28 mouse cellular contexts compared by ENCODE assay signal in genomic region chr2:118371841-118372240, GRCm38 (mm10). TPM values are rescaled to one million over a fixed set of nuclear protein-coding genes. Genes with fewer than 3 reads are reported as not detected.
DNase-seq lines count a peak whose midpoint lies in the region; ATAC-seq and TF ChIP-seq lines count a peak whose summit lies in the region.
"Had no signal": no experiment of that assay in that cellular context is flagged by ENCODE, and none has a peak within 500 bp of the region (broad histone marks: within the 10 kb centered on the region; RNA-seq: fewer than 3 reads in every experiment).

No protein-coding gene starts in this region.

- no peak for ATAC-seq in forebrain, postnatal 0 days
- ATAC-seq in forebrain, embryonic 11.5 days (replicated peaks; ENCODE audit: low FRiP score) = no peak
- no peak for ATAC-seq in kidney, postnatal 0 days (replicated peaks; ENCODE audit: low FRiP score, low read depth)
- no peak for ATAC-seq in kidney, embryonic 16.5 days (ENCODE audit: low FRiP score, low TSS enrichment)
- no peak for ATAC-seq in neural tube, embryonic 13.5 days (ENCODE audit: low read depth)
- ATAC-seq: intestine, embryonic 15.5 days; liver, embryonic 12.5 days; liver, postnatal 0 days; midbrain, embryonic 15.5 days had no signal

- peaks cover 5% of the 10 kb centered on the region for H3K4me1 ChIP-seq in forebrain, postnatal 0 days (ENCODE audit: insufficient read depth)
- peaks cover 14% of the 10 kb centered on the region for H3K4me1 ChIP-seq in forebrain, embryonic 11.5 days (replicated peaks; ENCODE audit: control insufficient read depth, insufficient read depth, low read length)
- H3K4me1 ChIP-seq in kidney, postnatal 0 days (replicated peaks; ENCODE audit: insufficient read depth, low read length) = peaks cover 14% of the 10 kb centered on the region; the same call in 1 of the 2 replicates
- H3K4me1 ChIP-seq in kidney, embryonic 16.5 days (ENCODE audit: insufficient read depth, low read length) = peaks cover 10% of the 10 kb centered on the region
- peaks cover 20% of the 10 kb centered on the region for H3K4me1 ChIP-seq in neural tube, embryonic 13.5 days (replicated peaks)

- H3K4me3 ChIP-seq in forebrain, postnatal 0 days (ENCODE audit: low read depth, low read length) = no peak overlapping the region
- no peak overlapping the region for H3K4me3 ChIP-seq in forebrain, embryonic 11.5 days (ENCODE audit: low read depth, low read length)
- H3K4me3 ChIP-seq in kidney, postnatal 0 days (replicated peaks; ENCODE audit: low read depth, low read length) = no peak overlapping the region
- H3K4me3 ChIP-seq in kidney, embryonic 16.5 days (ENCODE audit: low read length) = no peak overlapping the region
- H3K4me3 ChIP-seq in neural tube, embryonic 13.5 days = no peak overlapping the region

- H3K27me3 ChIP-seq in forebrain, postnatal 0 days (ENCODE audit: insufficient read depth, low read length) = no peaks in the 10 kb centered on the region
- peaks cover 15% of the 10 kb centered on the region for H3K27me3 ChIP-seq in forebrain, embryonic 11.5 days (ENCODE audit: control insufficient read depth, insufficient read depth, low read length)
- no peaks in the 10 kb centered on the region; the same call in 1 of the 2 replicates for H3K27me3 ChIP-seq in kidney, postnatal 0 days (ENCODE audit: insufficient read depth, low read length)
- H3K27me3 ChIP-seq in kidney, embryonic 16.5 days (ENCODE audit: insufficient read depth, low read length) = peaks cover 24% of the 10 kb centered on the region; the same call in 1 of the 2 replicates
- H3K27me3 ChIP-seq in neural tube, embryonic 13.5 days = peaks cover 31% of the 10 kb centered on the region

- DNase-seq in forebrain, postnatal 0 days = no peak
- no peak for DNase-seq in forebrain, embryonic 11.5 days (ENCODE audit: low spot score)
- peak; percentile 62 for DNase-seq in kidney, postnatal 0 days (ENCODE audit: low spot score)
- no peak for DNase-seq in neural tube, embryonic 10.5 days (ENCODE audit: extremely low spot score, low spot score)
- DNase-seq in cerebellum, adult 11 months = no peak
- DNase-seq in left cerebral cortex, postnatal 10 days (ENCODE audit: extremely low spot score in 1 of 2, low spot score in 2 of 2) = no peak
- DNase-seq: adrenal gland, postnatal 25 days; gastrocnemius, postnatal 10 days; kidney, adult 8-10 months; kidney, postnatal 25 days; left cerebral cortex, postnatal 4 days; liver, postnatal 0 days; right cerebral cortex, adult 18-20 months; spleen, adult 18-20 months; thymus, postnatal 14 days had no signal

- no peak overlapping the region for H3K27ac ChIP-seq in forebrain, postnatal 0 days (ENCODE audit: low read depth, low read length)
- H3K27ac ChIP-seq in forebrain, embryonic 11.5 days (ENCODE audit: low read depth, low read length) = no peak overlapping the region
- H3K27ac ChIP-seq in kidney, postnatal 0 days = no peak overlapping the region
- H3K27ac ChIP-seq in kidney, embryonic 16.5 days (ENCODE audit: low read length) = no peak overlapping the region
- no peak overlapping the region for H3K27ac ChIP-seq in neural tube, embryonic 13.5 days (replicated peaks)
- H3K27ac ChIP-seq: embryonic facial prominence, embryonic 10.5 days; embryonic facial prominence, embryonic 15.5 days; heart, embryonic 15.5 days; hindbrain, embryonic 13.5 days; intestine, embryonic 15.5 days; liver, embryonic 12.5 days; macrophage; midbrain, embryonic 15.5 days had no signal

- peak overlapping the region; percentile 98 for H3K4me2 ChIP-seq in forebrain, postnatal 0 days (ENCODE audit: low read depth)
- H3K4me2 ChIP-seq in forebrain, embryonic 11.5 days (ENCODE audit: low read depth, low read length, severe bottlenecking) = no peak overlapping the region
- no peak overlapping the region for H3K4me2 ChIP-seq in kidney, postnatal 0 days (ENCODE audit: low read length)
- H3K4me2 ChIP-seq in kidney, embryonic 16.5 days (replicated peaks; ENCODE audit: low read depth, low read length) = no peak overlapping the region
- peak overlapping the region; percentile 84 for H3K4me2 ChIP-seq in neural tube, embryonic 13.5 days

- H3K36me3 ChIP-seq in forebrain, postnatal 0 days (ENCODE audit: insufficient read depth) = no peaks in the 10 kb centered on the region
- H3K36me3 ChIP-seq in forebrain, embryonic 11.5 days (ENCODE audit: control insufficient read depth, insufficient read depth, low read length) = no peaks in the 10 kb centered on the region
- no peaks in the 10 kb centered on the region for H3K36me3 ChIP-seq in kidney, postnatal 0 days (ENCODE audit: insufficient read depth, low read length)
- H3K36me3 ChIP-seq in kidney, embryonic 16.5 days (ENCODE audit: insufficient read depth, low read length) = no peaks in the 10 kb centered on the region
- H3K36me3 ChIP-seq in neural tube, embryonic 13.5 days = no peaks in the 10 kb centered on the region
- H3K36me3 ChIP-seq: embryonic facial prominence, embryonic 10.5 days; embryonic facial prominence, embryonic 15.5 days; heart, embryonic 15.5 days; hindbrain, embryonic 13.5 days; intestine, embryonic 15.5 days; liver, embryonic 12.5 days; midbrain, embryonic 15.5 days had no signal

- intact Hi-C loops in left cerebral cortex, postnatal 10 days (cut with DNase I) = loop anchor here (10.0 kb wide), 1 partner anchor 107 kb away; no protein-coding TSS in a partner anchor

- no peaks in the 10 kb centered on the region for H3K9me3 ChIP-seq in forebrain, postnatal 0 days (ENCODE audit: low read length)
- no peaks in the 10 kb centered on the region for H3K9me3 ChIP-seq in forebrain, embryonic 11.5 days (ENCODE audit: control insufficient read depth, low read length)
- no peaks in the 10 kb centered on the region for H3K9me3 ChIP-seq in kidney, postnatal 0 days (replicated peaks; ENCODE audit: low read length)
- no peaks in the 10 kb centered on the region for H3K9me3 ChIP-seq in kidney, embryonic 16.5 days (ENCODE audit: low read length)
- no peaks in the 10 kb centered on the region for H3K9me3 ChIP-seq in neural tube, embryonic 13.5 days
- H3K9me3 ChIP-seq: embryonic facial prominence, embryonic 10.5 days; embryonic facial prominence, embryonic 15.5 days; heart, embryonic 15.5 days; hindbrain, embryonic 13.5 days; intestine, embryonic 15.5 days; liver, embryonic 12.5 days; midbrain, embryonic 15.5 days had no signal

- no peak overlapping the region for H3K9ac ChIP-seq in forebrain, postnatal 0 days
- no peak overlapping the region for H3K9ac ChIP-seq in forebrain, embryonic 11.5 days (ENCODE audit: low read length)
- H3K9ac ChIP-seq in kidney, postnatal 0 days (ENCODE audit: low read depth, low read length) = no peak overlapping the region
- H3K9ac ChIP-seq in kidney, embryonic 16.5 days (replicated peaks; ENCODE audit: low read length) = no peak overlapping the region
- H3K9ac ChIP-seq in neural tube, embryonic 13.5 days = no peak overlapping the region
- H3K9ac ChIP-seq: embryonic facial prominence, embryonic 15.5 days; intestine, embryonic 15.5 days; liver, embryonic 12.5 days; liver, postnatal 0 days had no signal

- TF ChIP-seq CTCF in forebrain, postnatal 0 days (IDR thresholded peaks at IDR 0.05; ENCODE audit: low read depth) = no peak
- no peak for TF ChIP-seq CTCF in kidney, postnatal 0 days (IDR thresholded peaks at IDR 0.05; ENCODE audit: low read depth)

- 24% methylated on average over 1 of the region's 1 CpGs for WGBS in forebrain, postnatal 0 days
- WGBS in forebrain, embryonic 11.5 days = 76% methylated on average over 1 of the region's 1 CpGs
- 30% methylated on average over 1 of the region's 1 CpGs for WGBS in kidney, postnatal 0 days
- WGBS in kidney, embryonic 16.5 days = 31% methylated on average over 1 of the region's 1 CpGs
- 64% methylated on average over 1 of the region's 1 CpGs for WGBS in neural tube, embryonic 13.5 days

RNA-seq across cellular contexts. Expression of gene Gpr176, which starts 1.4 kb away (rescaled TPM):
- total RNA-seq in forebrain, postnatal 0 days (2014; rRNA removed) = 8.8 and 11.0 TPM in 2 replicates
- polyA plus RNA-seq in forebrain, postnatal 0 days (2015; fragmentation: Nextera tagmentation; extraction: Ambion mirVana) = 6.3 and 8.3 TPM in 2 replicates
- 0.23 and 0.24 TPM in 2 replicates for polyA plus RNA-seq in forebrain, embryonic 11.5 days (2014; fragmentation: Nextera tagmentation; extraction: Ambion mirVana)
- polyA plus RNA-seq in kidney, postnatal 0 days (2015; fragmentation: Nextera tagmentation; extraction: Ambion mirVana) = 2.1 and 2.3 TPM in 2 replicates
- polyA plus RNA-seq in kidney, embryonic 16.5 days (2015; fragmentation: Nextera tagmentation; extraction: Ambion mirVana) = 1.4 and 1.5 TPM in 2 replicates
- 3.6 and 4.6 TPM in 2 replicates for polyA plus RNA-seq in neural tube, embryonic 13.5 days (2015; fragmentation: Nextera tagmentation; extraction: Ambion mirVana)
- 10 to 100 TPM; 11.8 to 12.5 TPM for total RNA-seq in left cerebral cortex, postnatal 10 days (2021)
- total RNA-seq: granulocyte monocyte progenitor cell, adult 5-6 weeks; megakaryocyte-erythroid progenitor cell, adult 5-6 weeks; MEL had no signal

RNA-seq across cellular contexts. Expression of gene Eif2ak4, which starts 16.6 kb away (rescaled TPM):
- 13.7 and 16.4 TPM in 2 replicates for total RNA-seq in forebrain, postnatal 0 days (2014; rRNA removed)
- 5.1 and 6.2 TPM in 2 replicates for polyA plus RNA-seq in forebrain, postnatal 0 days (2015; fragmentation: Nextera tagmentation; extraction: Ambion mirVana)
- 14.0 and 14.5 TPM in 2 replicates for polyA plus RNA-seq in forebrain, embryonic 11.5 days (2014; fragmentation: Nextera tagmentation; extraction: Ambion mirVana)
- polyA plus RNA-seq in kidney, postnatal 0 days (2015; fragmentation: Nextera tagmentation; extraction: Ambion mirVana) = 8.0 TPM in 2 replicates
- 12.5 and 13.4 TPM in 2 replicates for polyA plus RNA-seq in kidney, embryonic 16.5 days (2015; fragmentation: Nextera tagmentation; extraction: Ambion mirVana)
- polyA plus RNA-seq in neural tube, embryonic 13.5 days (2015; fragmentation: Nextera tagmentation; extraction: Ambion mirVana) = 7.7 and 8.0 TPM in 2 replicates
- total RNA-seq in left cerebral cortex, postnatal 10 days (2021) = 10 to 100 TPM; 20.1 to 20.8 TPM

Comparison
In these comparisons a context has a peak if more than half of its experiments do, and no peak if none do; other contexts are left out.
1. H3K4me2 ChIP-seq: peak in forebrain, postnatal 0 days (single experiment) and neural tube, embryonic 13.5 days (single experiment); none in forebrain, embryonic 11.5 days (single experiment), kidney, postnatal 0 days (single experiment) and kidney, embryonic 16.5 days (single experiment).